Mouse (Mus musculus): Measurements from ENCODE around the gene Lgmn. TPM values are rescaled to one million over a fixed set of nuclear protein-coding genes. Genes with fewer than 3 reads are reported as not detected.

Gene Lgmn
- polyA plus RNA-seq, 1 experiment from 2014 or later, result 42.8 TPM

GRCm38 (mm10) chr12:102425048-102425578, 14.5 kb downstream of the Lgmn start:
- no peak overlapping the region for H3K27ac ChIP-seq
- no peak overlapping the region for H3K4me3 ChIP-seq
- DNase-seq (ENCODE audit: extremely low spot score, low spot score), result no peak
- H3K27me3 ChIP-seq (ENCODE audit: poor library complexity, severe bottlenecking), result no peaks in the 10 kb centered on the region
- H3K36me3 ChIP-seq (replicated peaks), result peaks cover 23% of the 10 kb centered on the region
- H3K4me1 ChIP-seq, result no peaks in the 10 kb centered on the region
- H3K9me3 ChIP-seq, result no peaks in the 10 kb centered on the region
- WGBS, result 87% methylated on average over 4 of the region's 4 CpGs

- Histone ChIP-seq H3K4me1 (peaks cover 4% of the 10 kb centered on the region; the same call in 1 of the 2 replicates), H3K27me3 (ENCODE audit: poor library complexity, severe bottlenecking) (no peaks in the 10 kb centered on the region), H3K27ac (no peak overlapping the region), H3K9me3 (no peaks in the 10 kb centered on the region), H3K4me3 (no peak overlapping the region), H3K36me3 (replicated peaks) (peaks cover 23% of the 10 kb centered on the region)
- DNase-seq (ENCODE audit: extremely low spot score, low spot score), result no peak
- 89% methylated on average over 2 of the region's 2 CpGs for WGBS
Observed at GRCm38 (mm10) chr12:102424456-102424855, 15.2 kb downstream of the Lgmn start.

- H3K4me1 ChIP-seq, result peaks cover 5% of the 10 kb centered on the region; the same call in 1 of the 2 replicates
- 94% methylated on average over 8 of the region's 8 CpGs for WGBS
Observed at GRCm38 (mm10) chr12:102423625-102424024, 16.0 kb downstream of the Lgmn start.

GRCm38 (mm10) chr12:102422623-102423320, 16.8 kb downstream of the Lgmn start:
- Histone ChIP-seq H3K27ac (no peak overlapping the region), H3K4me1 (peaks cover 5% of the 10 kb centered on the region; the same call in 1 of the 2 replicates), H3K36me3 (replicated peaks) (peaks cover 23% of the 10 kb centered on the region), H3K4me3 (no peak overlapping the region), H3K27me3 (ENCODE audit: poor library complexity, severe bottlenecking) (no peaks in the 10 kb centered on the region), H3K9me3 (no peaks in the 10 kb centered on the region)
- peak; percentile 6 for DNase-seq (ENCODE audit: extremely low spot score, low spot score)
- 90% methylated on average over 11 of the region's 11 CpGs for WGBS

More at GRCm38 (mm10) chr12:102423625-102424024, 16.0 kb downstream of the Lgmn start:
- Histone ChIP-seq H3K27ac (no peak overlapping the region), H3K36me3 (replicated peaks) (peaks cover 23% of the 10 kb centered on the region), H3K9me3 (no peaks in the 10 kb centered on the region), H3K27me3 (ENCODE audit: poor library complexity, severe bottlenecking) (no peaks in the 10 kb centered on the region), H3K4me3 (no peak overlapping the region)
- no peak for DNase-seq (ENCODE audit: extremely low spot score, low spot score)

- Histone ChIP-seq H3K27ac (no peak overlapping the region), H3K27me3 (ENCODE audit: poor library complexity, severe bottlenecking) (no peaks in the 10 kb centered on the region), H3K4me3 (no peak overlapping the region), H3K9me3 (no peaks in the 10 kb centered on the region), H3K36me3 (replicated peaks) (peaks cover 23% of the 10 kb centered on the region), H3K4me1 (peaks cover 5% of the 10 kb centered on the region; the same call in 1 of the 2 replicates)
- 87% methylated on average over 6 of the region's 6 CpGs for WGBS
- DNase-seq (ENCODE audit: extremely low spot score, low spot score), result peak; percentile 9
Observed at GRCm38 (mm10) chr12:102422065-102422464, 17.5 kb downstream of the Lgmn start.

GRCm38 (mm10) chr12:102420168-102420890, 19.3 kb downstream of the Lgmn start:
- no peak for DNase-seq (ENCODE audit: extremely low spot score, low spot score)
- WGBS, result 93% methylated on average over 10 of the region's 10 CpGs
- Histone ChIP-seq H3K36me3 (replicated peaks) (peaks cover 17% of the 10 kb centered on the region), H3K4me3 (no peak overlapping the region), H3K9me3 (no peaks in the 10 kb centered on the region), H3K27me3 (ENCODE audit: poor library complexity, severe bottlenecking) (no peaks in the 10 kb centered on the region), H3K4me1 (peaks cover 5% of the 10 kb centered on the region; the same call in 1 of the 2 replicates), H3K27ac (no peak overlapping the region)

- no peak for DNase-seq (ENCODE audit: extremely low spot score, low spot score)
Observed at GRCm38 (mm10) chr12:102419544-102419943, 20.1 kb downstream of the Lgmn start.

GRCm38 (mm10) chr12:102417701-102418100, 21.9 kb downstream of the Lgmn start:
- Histone ChIP-seq H3K4me3 (no peak overlapping the region), H3K27ac (no peak overlapping the region), H3K4me1 (peaks cover 5% of the 10 kb centered on the region; the same call in 1 of the 2 replicates), H3K9me3 (no peaks in the 10 kb centered on the region), H3K36me3 (replicated peaks) (peaks cover 15% of the 10 kb centered on the region), H3K27me3 (ENCODE audit: poor library complexity, severe bottlenecking) (no peaks in the 10 kb centered on the region)
- DNase-seq (ENCODE audit: extremely low spot score, low spot score), result no peak
- WGBS, result 90% methylated on average over 6 of the region's 6 CpGs

More at GRCm38 (mm10) chr12:102419544-102419943, 20.1 kb downstream of the Lgmn start:
- H3K27ac ChIP-seq, result no peak overlapping the region
- H3K36me3 ChIP-seq (replicated peaks), result peaks cover 17% of the 10 kb centered on the region
- H3K4me3 ChIP-seq, result no peak overlapping the region
- H3K27me3 ChIP-seq (ENCODE audit: poor library complexity, severe bottlenecking), result no peaks in the 10 kb centered on the region
- H3K4me1 ChIP-seq, result peaks cover 5% of the 10 kb centered on the region; the same call in 1 of the 2 replicates
- 73% methylated on average over 3 of the region's 3 CpGs for WGBS
- H3K9me3 ChIP-seq, result no peaks in the 10 kb centered on the region

GRCm38 (mm10) chr12:102416955-102417510, 22.6 kb downstream of the Lgmn start:
- DNase-seq (ENCODE audit: extremely low spot score, low spot score), result no peak
- Histone ChIP-seq H3K36me3 (replicated peaks) (peaks cover 10% of the 10 kb centered on the region), H3K9me3 (no peaks in the 10 kb centered on the region), H3K4me3 (no peak overlapping the region), H3K27ac (peak overlapping the region; percentile 37; the same call in 1 of the 2 replicates), H3K4me1 (peaks cover 5% of the 10 kb centered on the region; the same call in 1 of the 2 replicates), H3K27me3 (ENCODE audit: poor library complexity, severe bottlenecking) (no peaks in the 10 kb centered on the region)
- 68% methylated on average over 7 of the region's 7 CpGs for WGBS

GRCm38 (mm10) chr12:102416391-102416837, 23.2 kb downstream of the Lgmn start:
- Histone ChIP-seq H3K36me3 (replicated peaks) (peaks cover 9% of the 10 kb centered on the region), H3K27ac (0 out of 2 replicates have a peak overlapping the region, but pooled peaks have one; percentile 37), H3K27me3 (ENCODE audit: poor library complexity, severe bottlenecking) (no peaks in the 10 kb centered on the region), H3K4me3 (no peak overlapping the region), H3K9me3 (no peaks in the 10 kb centered on the region), H3K4me1 (peaks cover 5% of the 10 kb centered on the region; the same call in 1 of the 2 replicates)
- DNase-seq (ENCODE audit: extremely low spot score, low spot score), result no peak
- 60% methylated on average over 7 of the region's 7 CpGs for WGBS

- Histone ChIP-seq H3K4me1 (peaks cover 4% of the 10 kb centered on the region; the same call in 1 of the 2 replicates), H3K27ac (no peak overlapping the region), H3K27me3 (ENCODE audit: poor library complexity, severe bottlenecking) (no peaks in the 10 kb centered on the region), H3K4me3 (no peak overlapping the region), H3K36me3 (replicated peaks) (peaks cover 9% of the 10 kb centered on the region), H3K9me3 (no peaks in the 10 kb centered on the region)
- 88% methylated on average over 6 of the region's 6 CpGs for WGBS
- no peak for DNase-seq (ENCODE audit: extremely low spot score, low spot score)
Observed at GRCm38 (mm10) chr12:102414686-102415085, 24.9 kb downstream of the Lgmn start.

GRCm38 (mm10) chr12:102413171-102413570, 26.4 kb downstream of the Lgmn start:
- DNase-seq (ENCODE audit: extremely low spot score, low spot score), result no peak
- Histone ChIP-seq H3K4me3 (no peak overlapping the region), H3K36me3 (replicated peaks) (peaks cover 9% of the 10 kb centered on the region), H3K4me1 (no peaks in the 10 kb centered on the region), H3K9me3 (no peaks in the 10 kb centered on the region), H3K27ac (no peak overlapping the region), H3K27me3 (ENCODE audit: poor library complexity, severe bottlenecking) (no peaks in the 10 kb centered on the region)
- WGBS, result 95% methylated on average over 13 of the region's 13 CpGs

All from forebrain, embryonic 10.5 days (tissue).